Mouse (Mus musculus): ENCODE data around the gene Rbm14. TPM values are rescaled to one million over a fixed set of nuclear protein-coding genes. Genes with fewer than 3 reads are reported as not detected.

The Rbm14 gene
- polyA plus RNA-seq, 1 experiment from 2014 or later = 41.5 TPM

Other genes with a start within 250 kb of the Rbm14 start
- 5.1 and 6.1 TPM in 2 replicates for gene Lrfn4, start 196.0 kb downstream of the Rbm14 start, polyA plus RNA-seq (2014; fragmentation: Nextera tagmentation; extraction: Ambion mirVana)
- 35.8 and 38.5 TPM in 2 replicates for gene Rce1, start 186.0 kb downstream of the Rbm14 start, polyA plus RNA-seq (2014; fragmentation: Nextera tagmentation; extraction: Ambion mirVana)
- gene Gm960, start 113.0 kb downstream of the Rbm14 start, polyA plus RNA-seq (2014; fragmentation: Nextera tagmentation; extraction: Ambion mirVana) = 1.1 TPM in 2 replicates
- gene Sptbn2, start 100.5 kb downstream of the Rbm14 start, polyA plus RNA-seq (2014; fragmentation: Nextera tagmentation; extraction: Ambion mirVana) = 0.24 and 0.27 TPM in 2 replicates
- 34.1 and 35.2 TPM in 2 replicates for gene Rbm4b, start 55.1 kb downstream of the Rbm14 start, polyA plus RNA-seq (2014; fragmentation: Nextera tagmentation; extraction: Ambion mirVana)
- 55.9 and 63.1 TPM in 2 replicates for gene Rbm4, start 17.7 kb downstream of the Rbm14 start, polyA plus RNA-seq (2014; fragmentation: Nextera tagmentation; extraction: Ambion mirVana)
- 20.9 and 24.4 TPM in 2 replicates for gene Gm21992, start within 50 bp of the Rbm14 start, polyA plus RNA-seq (2014; fragmentation: Nextera tagmentation; extraction: Ambion mirVana)
- 38.8 and 39.0 TPM in 2 replicates for gene Ccs, start 27.7 kb upstream of the Rbm14 start, polyA plus RNA-seq (2014; fragmentation: Nextera tagmentation; extraction: Ambion mirVana)
- gene Ccdc87, start 27.7 kb upstream of the Rbm14 start, polyA plus RNA-seq (2014; fragmentation: Nextera tagmentation; extraction: Ambion mirVana) = not detected in 2 replicates
- gene Ctsf, start 43.5 kb upstream of the Rbm14 start, polyA plus RNA-seq (2014; fragmentation: Nextera tagmentation; extraction: Ambion mirVana) = 36.9 and 39.2 TPM in 2 replicates
- 1.5 and 2.0 TPM in 2 replicates for gene Actn3, start 66.3 kb upstream of the Rbm14 start, polyA plus RNA-seq (2014; fragmentation: Nextera tagmentation; extraction: Ambion mirVana)
- 7.2 and 8.2 TPM in 2 replicates for gene Zdhhc24, start 67.0 kb upstream of the Rbm14 start, polyA plus RNA-seq (2014; fragmentation: Nextera tagmentation; extraction: Ambion mirVana)
- gene Bbs1, start 95.0 kb upstream of the Rbm14 start, polyA plus RNA-seq (2014; fragmentation: Nextera tagmentation; extraction: Ambion mirVana) = 1.5 and 2.4 TPM in 2 replicates
- 60.8 and 71.8 TPM in 2 replicates for gene Dpp3, start 116.7 kb upstream of the Rbm14 start, polyA plus RNA-seq (2014; fragmentation: Nextera tagmentation; extraction: Ambion mirVana)
- 0.51 and 0.81 TPM in 2 replicates for gene Peli3, start 131.5 kb upstream of the Rbm14 start, polyA plus RNA-seq (2014; fragmentation: Nextera tagmentation; extraction: Ambion mirVana)
- 110 and 111 TPM in 2 replicates for gene Mrpl11, start 150.5 kb upstream of the Rbm14 start, polyA plus RNA-seq (2014; fragmentation: Nextera tagmentation; extraction: Ambion mirVana)
- gene Npas4, start 178.7 kb upstream of the Rbm14 start, polyA plus RNA-seq (2014; fragmentation: Nextera tagmentation; extraction: Ambion mirVana) = 0.18 TPM in 1 of 2 replicates, not detected in the other
- gene Slc29a2, start 212.2 kb upstream of the Rbm14 start, polyA plus RNA-seq (2014; fragmentation: Nextera tagmentation; extraction: Ambion mirVana) = 10.2 and 10.9 TPM in 2 replicates
- 49.9 and 53.1 TPM in 2 replicates for gene B4gat1, start 227.2 kb upstream of the Rbm14 start, polyA plus RNA-seq (2014; fragmentation: Nextera tagmentation; extraction: Ambion mirVana)
- gene AC124502.3, start 227.3 kb upstream of the Rbm14 start, polyA plus RNA-seq (2014; fragmentation: Nextera tagmentation; extraction: Ambion mirVana) = 1.3 and 1.4 TPM in 2 replicates
- gene Brms1, start 229.7 kb upstream of the Rbm14 start, polyA plus RNA-seq (2014; fragmentation: Nextera tagmentation; extraction: Ambion mirVana) = 27.5 and 31.2 TPM in 2 replicates
- 1.9 and 2.7 TPM in 2 replicates for gene Rin1, start 238.8 kb upstream of the Rbm14 start, polyA plus RNA-seq (2014; fragmentation: Nextera tagmentation; extraction: Ambion mirVana)